Mouse (Mus musculus) frontal cortex, adult (tissue): ENCODE data around the gene Ssh3.

Experiments
- ATAC-seq: cut with Nextera tagmentation; 2 replicates; pipeline ENCODE4 v1.9.2; 2017; ENCODE audit warnings: mild to moderate bottlenecking, moderate library complexity, mixed read lengths; ENCODE audit not compliant: low TSS enrichment

The Ssh3 gene

GRCm38 (mm10) chr19:4244775-4245174, 24.2 kb downstream of the Ssh3 start:
- ATAC-seq = no peak

- no peak for ATAC-seq
These were observed 26.6 kb downstream of the Ssh3 start for GRCm38 (mm10) chr19:4242416-4242815.

GRCm38 (mm10) chr19:4240247-4240668, 28.7 kb downstream of the Ssh3 start:
- no peak for ATAC-seq

GRCm38 (mm10) chr19:4234548-4234947, 34.4 kb downstream of the Ssh3 start:
- no peak for ATAC-seq

- no peak for ATAC-seq
These were observed 36.3 kb downstream of the Ssh3 start for GRCm38 (mm10) chr19:4232651-4233050.

GRCm38 (mm10) chr19:4232186-4232572, 36.8 kb downstream of the Ssh3 start:
- ATAC-seq = no peak

GRCm38 (mm10) chr19:4231253-4232185, 37.5 kb downstream of the Ssh3 start, which contains the start of gene Pold4:
Pold4 (plus strand) TSS chr19:4231899.
- ATAC-seq = peak; percentile 86

- ATAC-seq = no peak
These were observed 38.6 kb downstream of the Ssh3 start for GRCm38 (mm10) chr19:4230415-4230814.

- no peak for ATAC-seq
These were observed 39.4 kb downstream of the Ssh3 start for GRCm38 (mm10) chr19:4229451-4230076.

GRCm38 (mm10) chr19:4228891-4229290, 40.1 kb downstream of the Ssh3 start:
- no peak for ATAC-seq

- 0 out of 2 replicates have a peak, but pooled peaks have one; percentile 35 for ATAC-seq
These were observed 40.9 kb downstream of the Ssh3 start for GRCm38 (mm10) chr19:4227894-4228678.

GRCm38 (mm10) chr19:4227446-4227845, 41.5 kb downstream of the Ssh3 start:
- ATAC-seq = no peak

- no peak for ATAC-seq
These were observed 42.2 kb downstream of the Ssh3 start for GRCm38 (mm10) chr19:4226779-4227178.

- no peak for ATAC-seq
These were observed 46.8 kb downstream of the Ssh3 start for GRCm38 (mm10) chr19:4222165-4222564.

- ATAC-seq = no peak
These were observed 47.8 kb downstream of the Ssh3 start for GRCm38 (mm10) chr19:4220957-4221743.

GRCm38 (mm10) chr19:4220416-4220815, 48.6 kb downstream of the Ssh3 start:
- ATAC-seq = no peak

GRCm38 (mm10) chr19:4219943-4220342, 49.0 kb downstream of the Ssh3 start:
- no peak for ATAC-seq

GRCm38 (mm10) chr19:4218784-4219183, 50.2 kb downstream of the Ssh3 start:
- ATAC-seq = no peak

- no peak for ATAC-seq
These were observed 50.7 kb downstream of the Ssh3 start for GRCm38 (mm10) chr19:4218293-4218692.

GRCm38 (mm10) chr19:4217855-4218254, 51.1 kb downstream of the Ssh3 start:
- no peak for ATAC-seq

- ATAC-seq = no peak
These were observed 51.8 kb downstream of the Ssh3 start for GRCm38 (mm10) chr19:4217140-4217539.
